Mouse (Mus musculus): ENCODE data around the gene Spic.
A peak's percentile ranks its signal among the peaks of the same experiment; 100 is the strongest.

DNA sequence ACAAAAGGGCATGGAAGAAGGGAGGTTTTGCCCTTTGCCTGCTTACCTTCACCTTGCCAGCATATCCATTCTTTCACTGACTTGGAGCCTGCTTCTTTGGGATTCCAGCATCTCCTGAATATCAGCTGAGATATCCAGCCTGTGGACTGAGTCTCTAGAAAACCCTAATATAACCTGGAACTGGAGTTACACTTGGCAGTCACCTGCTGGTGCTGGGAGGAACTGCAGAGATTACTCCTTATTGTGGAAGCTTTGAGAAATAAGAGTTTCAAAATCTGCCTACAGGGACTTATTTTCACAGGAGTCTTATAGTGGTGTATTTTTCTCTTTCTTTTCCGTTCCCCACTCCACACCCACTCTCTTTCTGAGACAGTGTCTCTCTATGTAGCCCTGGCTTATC lies 42.3 kb upstream of the Spic start:
- peak; percentile 51; the same call in 1 of the 2 replicates for TF ChIP-seq CTCF (IDR thresholded peaks at IDR 0.05; ENCODE audit: extremely low read depth, insufficient read depth, low read length)
- TF ChIP-seq POLR2A (IDR thresholded peaks at IDR 0.05; ENCODE audit: extremely low read depth, insufficient read depth, low read length) = no peak
